Mouse (Mus musculus) bone marrow, adult 2 months (tissue): ENCODE data around the gene Usp19.

Source experiments
- CTCF ChIP-seq: fragments of 200-500 bp; IDR thresholded peaks from 2 replicates; pipeline ENCODE4 v1.5.1; 2011; ENCODE audit warnings: low read length, control low read depth; ENCODE audit not compliant: control insufficient read depth, insufficient read depth
- POLR2A ChIP-seq: fragments of 200-500 bp; IDR thresholded peaks from 2 replicates; pipeline ENCODE4 v1.6.1; 2011; ENCODE audit warnings: low read depth, mild to moderate bottlenecking, control low read depth, low read length, borderline replicate concordance; ENCODE audit not compliant: control insufficient read depth

DNA sequence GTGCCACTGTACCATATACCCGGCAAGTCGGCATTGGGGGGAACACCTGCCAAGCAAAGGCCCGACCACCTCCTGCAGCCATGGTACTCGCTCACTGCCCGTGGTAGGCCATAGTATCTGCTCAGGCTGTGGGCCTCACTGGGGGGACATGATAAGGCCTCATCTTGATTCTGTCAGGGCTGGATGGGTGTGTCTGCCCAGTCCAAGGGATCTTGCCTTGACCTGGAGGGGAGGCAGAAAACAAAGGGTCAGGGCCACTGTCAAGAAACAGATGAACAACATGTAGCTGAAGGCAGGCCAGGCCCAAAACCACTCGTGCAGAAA lies 39.3 kb upstream of the Usp19 start:
- TF ChIP-seq POLR2A: no peak
- TF ChIP-seq CTCF: no peak
